Mouse (Mus musculus) bone marrow macrophage, adult 2 months (primary cell): ENCODE measurements around the gene Mgat4b.

Experiments
- CTCF ChIP-seq: IDR thresholded peaks from 2 replicates; pipeline ENCODE4 v1.5.1; 2012; ENCODE audit warnings: low read depth, mild to moderate bottlenecking, low read length, moderate library complexity
- POLR2A ChIP-seq: IDR thresholded peaks from 2 replicates; pipeline ENCODE4 v1.6.1; 2012; ENCODE audit warnings: mild to moderate bottlenecking, low read depth, low read length, borderline replicate concordance

DNA sequence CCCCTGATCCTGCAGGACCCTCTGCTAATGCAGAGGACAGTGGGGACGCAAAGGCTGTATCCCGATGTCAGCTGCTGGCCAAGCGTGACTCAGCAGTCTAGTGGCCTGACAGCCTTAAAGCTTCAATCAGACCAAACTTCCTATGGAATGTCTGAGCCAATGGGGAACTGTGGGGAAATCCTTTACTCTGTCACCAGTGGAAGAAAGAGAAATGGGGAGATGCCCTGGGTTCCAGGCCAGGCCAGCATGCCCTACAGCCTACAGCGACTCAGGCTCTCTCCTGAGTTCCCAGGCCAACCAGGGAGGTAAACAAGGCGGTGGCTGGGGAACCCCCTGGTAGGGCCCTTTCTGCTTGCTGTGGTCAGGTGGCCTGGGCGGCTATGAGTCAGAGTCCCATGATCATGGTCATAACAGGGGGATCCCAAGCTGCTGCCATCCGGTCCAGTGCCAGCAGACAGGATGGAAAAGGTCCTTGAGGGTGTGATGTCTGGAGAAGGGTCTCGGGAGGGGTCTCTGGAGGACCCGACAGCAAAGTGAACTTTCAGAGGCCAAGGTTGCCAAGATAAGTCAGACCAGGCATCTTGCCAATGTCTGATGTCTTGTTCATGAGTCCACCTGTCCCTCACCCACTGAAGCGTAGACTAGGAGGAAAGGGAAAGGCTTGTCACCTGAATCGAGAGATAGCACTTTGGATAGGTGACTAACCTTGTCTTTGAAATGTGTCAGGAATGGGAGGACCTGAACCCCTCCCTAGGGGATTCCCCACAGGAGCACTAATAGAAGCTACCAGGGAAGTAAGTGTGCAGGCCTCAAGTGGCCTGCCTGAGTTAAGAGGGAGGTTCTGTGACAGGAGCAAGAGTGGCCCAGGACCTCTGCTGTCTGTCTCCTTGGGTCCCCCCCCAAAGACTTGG is 2.4 kb downstream of the Mgat4b start:
- TF ChIP-seq CTCF (no peak), POLR2A (0 out of 2 replicates have a peak, but pooled peaks have one; percentile 35)
